Mouse (Mus musculus) testis, adult 10 weeks (tissue): ENCODE results near the gene Optn. TPM values are rescaled to one million over a fixed set of nuclear protein-coding genes. Genes with fewer than 3 reads are reported as not detected.

Source experiments
- polyA plus RNA-seq: library from polyadenylated mRNA; stranded (reverse); fragments of 350-450 nt; fragmentation: Illumina TruSeq; extraction: RNeasy Lipid Tissue Mini Kit (QIAGEN cat#74804); gene quantifications from one replicate; pipeline ENCODE4 v1.2.3, GENCODE M21; 2014; ENCODE audit warnings: low read depth, low replicate concordance

The Optn gene
- polyA plus RNA-seq = 88.9 TPM

DNA sequence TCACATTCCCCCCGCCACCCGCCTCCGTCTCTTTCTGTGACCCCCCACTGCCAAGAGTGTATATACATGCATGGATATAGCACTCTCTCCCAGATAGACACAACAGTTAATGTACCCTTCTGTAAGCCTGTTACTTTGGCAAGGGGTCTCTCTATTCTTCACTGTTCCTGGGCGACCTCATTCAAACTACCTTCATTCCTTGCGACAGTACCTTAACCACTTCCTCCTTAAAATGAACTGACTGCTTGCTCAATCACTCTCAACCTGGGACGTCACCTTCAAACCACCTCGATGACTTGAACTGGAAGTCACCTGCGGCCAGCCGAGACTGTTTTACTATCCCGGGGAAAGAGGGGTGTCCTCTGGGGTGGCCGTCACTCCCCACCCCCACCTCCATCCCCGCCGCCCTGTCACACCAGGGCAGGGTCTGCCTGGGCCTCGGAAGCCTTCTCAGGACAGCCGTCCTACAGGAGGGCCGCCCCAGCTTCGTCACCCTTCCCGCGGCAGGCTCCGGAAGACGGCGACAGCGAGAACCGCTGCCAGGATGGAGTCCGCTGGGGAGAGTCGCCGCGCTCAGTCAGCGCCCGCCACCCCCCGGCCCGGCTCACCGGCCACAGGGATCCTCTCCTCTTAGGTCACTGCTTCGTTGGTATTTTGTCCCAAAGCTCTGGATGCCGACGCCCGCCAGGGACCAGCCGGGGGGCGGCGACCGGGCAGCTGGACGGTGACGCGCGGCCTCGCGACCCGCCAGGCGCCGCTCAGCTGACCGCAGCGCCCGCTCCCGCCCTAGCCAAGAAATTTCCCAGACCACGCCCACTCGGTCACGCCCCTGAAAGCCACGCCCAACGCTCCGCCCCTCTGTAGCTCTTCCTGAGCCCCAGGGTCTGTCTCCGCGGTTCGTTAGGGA lies at the start of gene Optn:
TSS of gene Optn (minus strand) at position 753 of the 907 bp plus-strand sequence.

DNA sequence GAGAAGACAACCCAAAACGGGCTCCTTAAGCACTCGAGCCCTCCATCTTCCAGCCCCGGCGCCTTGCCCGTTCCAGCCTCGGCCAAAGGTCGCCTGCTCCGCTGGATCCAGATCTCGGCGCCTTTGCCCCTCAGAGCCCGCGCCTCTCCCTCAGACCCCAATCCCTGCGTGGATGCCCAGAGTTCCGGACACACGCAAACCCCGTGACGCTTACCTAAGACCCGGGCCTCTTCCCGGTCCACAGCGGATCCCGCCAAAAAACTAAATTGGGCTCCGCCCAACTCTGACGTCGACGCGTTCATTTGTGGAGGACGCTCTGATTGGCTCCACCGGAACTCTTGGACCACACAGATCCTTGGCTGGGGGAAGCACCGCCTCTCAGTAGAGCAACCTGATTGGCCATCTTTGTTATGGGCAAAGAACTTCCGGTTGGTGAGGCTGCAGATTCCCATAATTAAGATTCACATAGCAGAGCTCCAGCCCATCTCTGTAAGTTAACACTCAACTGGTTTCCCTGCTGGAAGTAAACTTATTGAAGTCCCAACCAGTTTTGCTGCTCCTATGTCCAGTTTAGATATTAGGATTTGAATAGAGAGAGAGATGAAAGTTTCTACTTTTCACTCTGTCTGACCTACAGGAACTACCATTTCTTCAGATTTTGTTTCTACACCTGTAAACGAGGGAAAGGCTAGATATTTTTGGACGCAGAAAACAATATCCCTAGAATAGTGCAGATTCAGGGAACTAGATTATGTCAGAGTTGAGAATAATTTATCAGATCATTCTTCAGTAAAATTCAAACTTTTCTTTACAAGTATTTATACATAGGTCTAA lies 51.1 kb downstream of the Optn start, which contains the start of gene Mcm10:
TSS of gene Mcm10 (minus strand) at position 301 of the 834 bp plus-strand sequence.

DNA sequence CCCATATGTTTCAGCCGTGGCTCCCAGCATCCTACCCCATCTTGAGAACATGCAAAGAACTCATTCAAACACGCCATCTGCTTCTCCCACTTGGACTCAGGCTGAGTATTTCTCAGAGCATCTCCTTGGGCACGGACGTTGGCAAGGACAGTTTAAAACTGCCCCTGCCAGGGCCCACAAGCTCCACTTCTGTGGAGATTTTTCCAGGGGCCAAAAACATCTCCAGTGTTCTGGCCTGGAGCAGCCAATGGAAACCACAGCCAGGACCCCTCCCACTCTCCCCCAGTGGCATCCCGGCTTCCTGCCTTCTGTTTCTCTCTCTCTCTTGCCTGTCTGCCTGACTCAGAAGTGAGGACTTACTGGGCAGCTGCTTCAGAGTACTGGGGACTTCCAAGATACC lies 88.0 kb downstream of the Optn start, which contains the start of gene Ucma:
TSS of gene Ucma (plus strand) at position 316 of the 400 bp plus-strand sequence.

Other genes starting within 250 kb of the Optn start
- gene Sephs1, start 182.5 kb downstream of the Optn start, polyA plus RNA-seq = 9.9 TPM
- gene Phyh, start 145.0 kb downstream of the Optn start, polyA plus RNA-seq = 30.2 TPM
- not detected for gene Ucma, start 87.9 kb downstream of the Optn start, polyA plus RNA-seq
- gene Mcm10, start 51.3 kb downstream of the Optn start, polyA plus RNA-seq = 2.6 TPM
- gene Ccdc3, start 73.7 kb upstream of the Optn start, polyA plus RNA-seq = 1.2 TPM